In the genomic region with DNA sequence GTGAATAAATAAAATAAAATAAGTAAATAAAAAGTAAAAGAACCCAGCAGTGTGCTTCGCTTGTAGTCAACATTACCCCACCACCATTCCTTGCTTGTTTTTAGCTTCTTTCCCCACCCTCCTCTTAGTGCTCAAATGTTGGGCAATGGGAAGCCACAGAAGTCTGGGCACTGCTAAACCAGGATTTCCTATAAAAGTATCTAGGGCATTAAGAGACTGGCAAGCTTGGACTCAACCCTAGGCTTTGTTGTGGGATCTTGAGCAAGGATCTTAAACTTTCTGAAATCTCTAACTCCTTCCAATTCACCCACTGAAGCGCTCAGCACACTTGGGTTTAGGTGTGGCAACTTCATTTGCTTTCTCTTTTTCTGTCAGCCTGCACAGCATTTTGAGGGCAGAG, we compare ENCODE assay signal across 26 mouse cellular contexts.
DNase-seq lines count a peak whose midpoint lies in the region; ATAC-seq lines count a peak whose summit lies in the region.
"Had no signal": no experiment of that assay in that cellular context is flagged by ENCODE, and none has a peak within 500 bp of the region (broad histone marks: within the 10 kb centered on the region; RNA-seq: fewer than 3 reads in every experiment).

No protein-coding gene starts in this region.

- H3K4me1 ChIP-seq in forebrain, embryonic 15.5 days, result peaks cover 18% of the 10 kb centered on the region; the same call in 1 of the 2 replicates
- H3K4me1 ChIP-seq: embryonic facial prominence, embryonic 13.5 days; embryonic facial prominence, embryonic 15.5 days had no signal

- no peak overlapping the region for H3K4me2 ChIP-seq in forebrain, embryonic 15.5 days (replicated peaks)
- H3K4me2 ChIP-seq: embryonic facial prominence, embryonic 13.5 days; embryonic facial prominence, embryonic 15.5 days; forebrain, embryonic 13.5 days had no signal

- no peaks in the 10 kb centered on the region for H3K9me3 ChIP-seq in forebrain, embryonic 15.5 days
- H3K9me3 ChIP-seq: embryonic facial prominence, embryonic 13.5 days; embryonic facial prominence, embryonic 15.5 days; forebrain, embryonic 13.5 days had no signal

- ATAC-seq in megakaryocyte progenitor cell, adult 5-6 weeks (replicated peaks; ENCODE audit: poor library complexity), result peak; percentile 52
- no peak for ATAC-seq in forebrain, embryonic 15.5 days (replicated peaks)
- ATAC-seq: activated CD4-positive, CD25-positive, alpha-beta regulatory T cell, adult 4 months; CD4-positive, CD25-positive, alpha-beta regulatory T cell, adult 4 months; forebrain, embryonic 13.5 days; forebrain, embryonic 16.5 days; Patski had no signal

- H3K9ac ChIP-seq in forebrain, embryonic 15.5 days (replicated peaks), result no peak overlapping the region
- H3K9ac ChIP-seq: embryonic facial prominence, embryonic 13.5 days; embryonic facial prominence, embryonic 15.5 days; forebrain, embryonic 13.5 days had no signal

- no peak overlapping the region for H3K4me3 ChIP-seq in forebrain, embryonic 15.5 days
- H3K4me3 ChIP-seq: embryonic facial prominence, embryonic 13.5 days; embryonic facial prominence, embryonic 15.5 days; erythroblast, embryonic 14.5 days; forebrain, embryonic 13.5 days had no signal

- WGBS in forebrain, embryonic 15.5 days, result 97% methylated on average over 2 of the region's 2 CpGs

- no peak overlapping the region for H3K27ac ChIP-seq in forebrain, embryonic 15.5 days (replicated peaks)
- H3K27ac ChIP-seq: embryonic facial prominence, embryonic 13.5 days; embryonic facial prominence, embryonic 15.5 days; forebrain, embryonic 13.5 days had no signal

- no peaks in the 10 kb centered on the region for H3K36me3 ChIP-seq in forebrain, embryonic 15.5 days
- H3K36me3 ChIP-seq: embryonic facial prominence, embryonic 13.5 days; embryonic facial prominence, embryonic 15.5 days; G1E had no signal

- peak; percentile 63 for DNase-seq in adipocyte (ENCODE audit: low spot score)
- peak; percentile 46 for DNase-seq in gonadal fat pad, adult 2 months (ENCODE audit: low read depth)
- no peak for DNase-seq in urinary bladder, adult 2 months (ENCODE audit: low spot score)
- DNase-seq: adrenal gland, adult 2 months; adrenal gland, postnatal 10 days; adrenal gland, postnatal 25 days; B cell, adult 2 months; cerebellum, adult 11 months; cerebellum, adult 18-20 months; cerebellum, adult 8-10 months; cerebellum, adult 9-11 months; cerebellum, postnatal 14 days; cerebellum, postnatal 36 days; embryo, embryonic 11 days had no signal

- no peaks in the 10 kb centered on the region for H3K27me3 ChIP-seq in forebrain, embryonic 15.5 days
- H3K27me3 ChIP-seq: CH12.LX; embryonic facial prominence, embryonic 13.5 days; embryonic facial prominence, embryonic 15.5 days; forebrain, embryonic 13.5 days; Patski had no signal
